Mouse (Mus musculus): ENCODE results near the gene Tmem82. TPM values are rescaled to one million over a fixed set of nuclear protein-coding genes. Genes with fewer than 3 reads are reported as not detected.

Tmem82 gene
- polyA plus RNA-seq, 1 experiment from 2014 or later: 5.4 TPM

DNA sequence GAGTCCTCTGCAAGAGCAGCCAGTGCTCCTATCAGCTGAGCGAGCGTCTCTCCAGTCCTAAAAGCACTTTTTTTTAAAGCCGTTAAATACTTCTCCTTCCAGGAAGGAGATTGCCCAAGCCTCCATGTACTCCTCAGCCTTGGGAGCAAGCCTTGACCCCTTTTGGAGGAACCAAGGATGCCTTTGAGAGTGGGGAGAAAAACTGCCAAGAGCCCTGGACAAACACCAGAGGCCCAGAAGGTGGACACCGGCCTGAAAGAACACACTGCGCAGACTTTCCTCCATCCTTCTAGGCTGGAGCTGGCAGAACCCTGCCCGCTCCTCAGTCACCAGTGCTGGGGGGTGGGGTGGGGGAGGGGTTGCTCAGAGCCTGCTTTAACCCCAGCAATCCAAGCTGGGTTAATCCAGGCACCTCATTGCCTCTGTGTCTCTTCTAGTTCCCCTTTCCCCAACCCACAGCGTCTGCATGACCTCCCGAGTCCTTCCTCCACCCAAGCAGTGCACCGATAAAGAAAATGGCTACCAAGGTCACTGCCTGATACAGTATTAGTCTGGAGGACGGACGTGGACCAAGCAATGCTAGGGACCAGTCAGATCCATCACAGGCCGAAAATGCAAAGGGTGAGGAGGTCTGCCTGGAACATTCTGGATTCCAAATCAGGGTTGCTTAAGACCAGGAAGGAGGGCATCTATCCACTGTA is 37.6 kb upstream of the Tmem82 start:
- no peak for ATAC-seq (ENCODE audit: low FRiP score, low TSS enrichment)
- no peaks in the 10 kb centered on the region for H3K27me3 ChIP-seq (ENCODE audit: insufficient read depth, low read length)
- no peak overlapping the region for H3K27ac ChIP-seq (ENCODE audit: low read length)
- H3K4me2 ChIP-seq (replicated peaks; ENCODE audit: low read depth, low read length): no peak overlapping the region
- H3K4me1 ChIP-seq (ENCODE audit: insufficient read depth, low read length): no peaks in the 10 kb centered on the region
- 81% methylated on average over 12 of the region's 12 CpGs for WGBS
- peaks cover 25% of the 10 kb centered on the region; the same call in 1 of the 2 replicates for H3K36me3 ChIP-seq (ENCODE audit: insufficient read depth, low read length)
- H3K9ac ChIP-seq (replicated peaks; ENCODE audit: low read length): no peak overlapping the region
- H3K4me3 ChIP-seq (ENCODE audit: low read length): no peak overlapping the region
- H3K9me3 ChIP-seq (ENCODE audit: low read length): no peaks in the 10 kb centered on the region

- H3K36me3 ChIP-seq (ENCODE audit: insufficient read depth, low read length): peaks cover 21% of the 10 kb centered on the region; the same call in 1 of the 2 replicates
- 91% methylated on average over 6 of the region's 6 CpGs for WGBS
- no peak for ATAC-seq (ENCODE audit: low FRiP score, low TSS enrichment)
- no peak overlapping the region for H3K27ac ChIP-seq (ENCODE audit: low read length)
- no peak overlapping the region for H3K9ac ChIP-seq (replicated peaks; ENCODE audit: low read length)
- no peaks in the 10 kb centered on the region for H3K9me3 ChIP-seq (ENCODE audit: low read length)
- H3K27me3 ChIP-seq (ENCODE audit: insufficient read depth, low read length): no peaks in the 10 kb centered on the region
- H3K4me1 ChIP-seq (ENCODE audit: insufficient read depth, low read length): no peaks in the 10 kb centered on the region
- H3K4me3 ChIP-seq (ENCODE audit: low read length): no peak overlapping the region
- H3K4me2 ChIP-seq (replicated peaks; ENCODE audit: low read depth, low read length): no peak overlapping the region
Observed at GRCm38 (mm10) chr4:141654509-141654908, 36.1 kb upstream of the Tmem82 start.

DNA sequence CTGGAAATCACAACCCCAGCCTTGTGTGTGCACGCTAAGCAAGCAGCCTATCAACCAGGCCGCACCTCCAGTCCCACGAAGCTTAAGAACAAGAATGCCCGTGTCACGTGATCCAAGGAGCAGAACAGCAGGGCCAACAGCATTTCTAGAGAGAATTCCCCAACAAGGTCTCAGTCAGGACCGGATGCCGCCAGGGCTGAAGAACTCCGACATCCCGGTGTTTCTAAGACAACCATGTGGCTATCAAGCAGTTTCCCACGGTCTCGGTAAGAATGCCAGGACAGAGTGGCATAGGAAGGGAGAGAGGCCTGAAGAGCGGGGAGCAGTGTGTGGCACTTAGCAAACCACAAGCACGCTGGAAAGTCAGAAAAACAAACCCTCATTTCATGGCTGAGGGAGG is 35.4 kb upstream of the Tmem82 start:
- Histone ChIP-seq H3K9me3 (ENCODE audit: low read length) (no peaks in the 10 kb centered on the region), H3K27ac (ENCODE audit: low read length) (no peak overlapping the region), H3K4me3 (ENCODE audit: low read length) (no peak overlapping the region), H3K4me2 (replicated peaks; ENCODE audit: low read depth, low read length) (no peak overlapping the region), H3K27me3 (ENCODE audit: insufficient read depth, low read length) (no peaks in the 10 kb centered on the region), H3K36me3 (ENCODE audit: insufficient read depth, low read length) (peaks cover 20% of the 10 kb centered on the region; the same call in 1 of the 2 replicates), H3K4me1 (ENCODE audit: insufficient read depth, low read length) (no peaks in the 10 kb centered on the region), H3K9ac (replicated peaks; ENCODE audit: low read length) (no peak overlapping the region)
- ATAC-seq (ENCODE audit: low FRiP score, low TSS enrichment): no peak
- WGBS: 92% methylated on average over 13 of the region's 13 CpGs

DNA sequence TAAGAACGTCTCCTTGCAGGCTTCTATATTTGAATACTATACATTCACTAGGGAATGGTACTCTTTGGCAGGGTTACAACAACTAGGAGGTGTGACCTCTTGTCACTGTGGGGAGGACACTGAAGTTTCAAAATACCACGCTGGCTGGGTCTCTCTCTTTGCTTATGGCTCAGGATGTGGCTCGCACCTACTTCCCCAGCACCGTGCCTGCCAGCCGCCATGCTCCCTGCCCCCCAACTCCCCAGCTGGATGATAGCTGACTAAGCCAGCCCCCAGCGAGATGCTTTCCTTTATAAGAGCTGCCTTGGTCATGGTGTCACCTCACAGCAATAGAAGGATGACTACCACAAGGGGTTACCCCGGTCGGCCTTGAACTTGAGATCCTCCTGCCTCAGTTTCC is 34.6 kb upstream of the Tmem82 start:
- no peaks in the 10 kb centered on the region for H3K4me1 ChIP-seq (ENCODE audit: insufficient read depth, low read length)
- H3K27ac ChIP-seq (ENCODE audit: low read length): no peak overlapping the region
- H3K4me3 ChIP-seq (ENCODE audit: low read length): no peak overlapping the region
- no peak for ATAC-seq (ENCODE audit: low FRiP score, low TSS enrichment)
- 90% methylated on average over 8 of the region's 8 CpGs for WGBS
- peaks cover 19% of the 10 kb centered on the region; the same call in 1 of the 2 replicates for H3K36me3 ChIP-seq (ENCODE audit: insufficient read depth, low read length)
- H3K9ac ChIP-seq (replicated peaks; ENCODE audit: low read length): no peak overlapping the region
- no peaks in the 10 kb centered on the region for H3K27me3 ChIP-seq (ENCODE audit: insufficient read depth, low read length)
- H3K9me3 ChIP-seq (ENCODE audit: low read length): no peaks in the 10 kb centered on the region
- H3K4me2 ChIP-seq (replicated peaks; ENCODE audit: low read depth, low read length): no peak overlapping the region

- Histone ChIP-seq H3K4me1 (ENCODE audit: insufficient read depth, low read length) (no peaks in the 10 kb centered on the region), H3K27ac (ENCODE audit: low read length) (no peak overlapping the region), H3K9me3 (ENCODE audit: low read length) (no peaks in the 10 kb centered on the region), H3K4me2 (replicated peaks; ENCODE audit: low read depth, low read length) (no peak overlapping the region), H3K27me3 (ENCODE audit: insufficient read depth, low read length) (no peaks in the 10 kb centered on the region), H3K4me3 (ENCODE audit: low read length) (no peak overlapping the region), H3K9ac (replicated peaks; ENCODE audit: low read length) (no peak overlapping the region), H3K36me3 (ENCODE audit: insufficient read depth, low read length) (peaks cover 19% of the 10 kb centered on the region; the same call in 1 of the 2 replicates)
- ATAC-seq (ENCODE audit: low FRiP score, low TSS enrichment): no peak
- 88% methylated on average over 10 of the region's 10 CpGs for WGBS
Observed at GRCm38 (mm10) chr4:141651944-141652343, 33.5 kb upstream of the Tmem82 start.

DNA sequence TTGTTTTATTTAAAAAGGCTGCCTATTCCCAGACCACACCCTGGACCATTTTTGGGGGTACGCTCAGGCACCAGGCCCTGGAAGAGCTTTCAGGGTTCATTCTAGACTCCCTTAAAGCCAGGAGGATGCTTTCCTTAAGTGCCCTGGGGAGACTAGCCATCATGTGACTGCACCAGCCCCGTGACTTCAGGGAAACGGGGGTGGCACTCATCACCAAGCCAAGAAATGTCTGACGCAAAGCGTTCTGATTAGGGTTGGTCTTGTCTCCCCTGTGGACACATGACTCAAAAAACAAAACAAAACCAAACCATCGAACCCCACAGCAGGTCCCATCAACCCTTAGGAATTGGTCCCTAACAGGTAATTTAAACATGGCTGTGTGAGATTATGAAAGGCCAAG is 32.9 kb upstream of the Tmem82 start:
- ATAC-seq (ENCODE audit: low FRiP score, low TSS enrichment): no peak

GRCm38 (mm10) chr4:141649244-141649643 is 30.8 kb upstream of the Tmem82 start:
- H3K9ac ChIP-seq (replicated peaks; ENCODE audit: low read length): no peak overlapping the region
- H3K4me3 ChIP-seq (ENCODE audit: low read length): no peak overlapping the region
- H3K4me2 ChIP-seq (replicated peaks; ENCODE audit: low read depth, low read length): no peak overlapping the region
- H3K4me1 ChIP-seq (ENCODE audit: insufficient read depth, low read length): peaks cover under 1% of the 10 kb centered on the region
- WGBS: 78% methylated on average over 6 of the region's 6 CpGs
- no peaks in the 10 kb centered on the region for H3K9me3 ChIP-seq (ENCODE audit: low read length)
- H3K27me3 ChIP-seq (ENCODE audit: insufficient read depth, low read length): no peaks in the 10 kb centered on the region
- H3K27ac ChIP-seq (ENCODE audit: low read length): no peak overlapping the region
- peaks cover 19% of the 10 kb centered on the region; the same call in 1 of the 2 replicates for H3K36me3 ChIP-seq (ENCODE audit: insufficient read depth, low read length)
- ATAC-seq (ENCODE audit: low FRiP score, low TSS enrichment): no peak

More for the DNA sequence above, 32.9 kb upstream of the Tmem82 start:
- no peaks in the 10 kb centered on the region for H3K4me1 ChIP-seq (ENCODE audit: insufficient read depth, low read length)
- no peak overlapping the region for H3K4me3 ChIP-seq (ENCODE audit: low read length)
- H3K9ac ChIP-seq (replicated peaks; ENCODE audit: low read length): no peak overlapping the region
- H3K36me3 ChIP-seq (ENCODE audit: insufficient read depth, low read length): peaks cover 19% of the 10 kb centered on the region; the same call in 1 of the 2 replicates
- WGBS: 89% methylated on average over 6 of the region's 6 CpGs
- H3K4me2 ChIP-seq (replicated peaks; ENCODE audit: low read depth, low read length): no peak overlapping the region
- no peaks in the 10 kb centered on the region for H3K9me3 ChIP-seq (ENCODE audit: low read length)
- no peak overlapping the region for H3K27ac ChIP-seq (ENCODE audit: low read length)
- no peaks in the 10 kb centered on the region for H3K27me3 ChIP-seq (ENCODE audit: insufficient read depth, low read length)

- H3K27me3 ChIP-seq (ENCODE audit: insufficient read depth, low read length): no peaks in the 10 kb centered on the region
- peaks cover 11% of the 10 kb centered on the region for H3K4me1 ChIP-seq (ENCODE audit: insufficient read depth, low read length)
- H3K4me3 ChIP-seq (ENCODE audit: low read length): no peak overlapping the region
- no peak overlapping the region for H3K9ac ChIP-seq (replicated peaks; ENCODE audit: low read length)
- WGBS: 96% methylated on average over 5 of the region's 5 CpGs
- H3K4me2 ChIP-seq (replicated peaks; ENCODE audit: low read depth, low read length): no peak overlapping the region
- H3K27ac ChIP-seq (ENCODE audit: low read length): no peak overlapping the region
- H3K36me3 ChIP-seq (ENCODE audit: insufficient read depth, low read length): peaks cover 19% of the 10 kb centered on the region; the same call in 1 of the 2 replicates
- no peak for ATAC-seq (ENCODE audit: low FRiP score, low TSS enrichment)
- no peaks in the 10 kb centered on the region for H3K9me3 ChIP-seq (ENCODE audit: low read length)
Observed at GRCm38 (mm10) chr4:141648262-141648661, 29.8 kb upstream of the Tmem82 start.

- Histone ChIP-seq H3K9ac (replicated peaks; ENCODE audit: low read length) (no peak overlapping the region), H3K4me3 (ENCODE audit: low read length) (no peak overlapping the region), H3K4me1 (ENCODE audit: insufficient read depth, low read length) (peaks cover 16% of the 10 kb centered on the region), H3K4me2 (replicated peaks; ENCODE audit: low read depth, low read length) (no peak overlapping the region), H3K36me3 (ENCODE audit: insufficient read depth, low read length) (peaks cover 20% of the 10 kb centered on the region), H3K27ac (ENCODE audit: low read length) (no peak overlapping the region), H3K27me3 (ENCODE audit: insufficient read depth, low read length) (no peaks in the 10 kb centered on the region), H3K9me3 (ENCODE audit: low read length) (no peaks in the 10 kb centered on the region)
- WGBS: 88% methylated on average over 3 of the region's 3 CpGs
- ATAC-seq (ENCODE audit: low FRiP score, low TSS enrichment): no peak
Observed at GRCm38 (mm10) chr4:141647187-141647586, 28.8 kb upstream of the Tmem82 start.

- no peak overlapping the region for H3K9ac ChIP-seq (replicated peaks; ENCODE audit: low read length)
- H3K4me1 ChIP-seq (ENCODE audit: insufficient read depth, low read length): peaks cover 17% of the 10 kb centered on the region
- 89% methylated on average over 8 of the region's 8 CpGs for WGBS
- H3K36me3 ChIP-seq (ENCODE audit: insufficient read depth, low read length): peaks cover 23% of the 10 kb centered on the region
- no peak overlapping the region for H3K4me2 ChIP-seq (replicated peaks; ENCODE audit: low read depth, low read length)
- H3K9me3 ChIP-seq (ENCODE audit: low read length): no peaks in the 10 kb centered on the region
- no peak overlapping the region for H3K4me3 ChIP-seq (ENCODE audit: low read length)
- H3K27me3 ChIP-seq (ENCODE audit: insufficient read depth, low read length): no peaks in the 10 kb centered on the region
- no peak for ATAC-seq (ENCODE audit: low FRiP score, low TSS enrichment)
- no peak overlapping the region for H3K27ac ChIP-seq (ENCODE audit: low read length)
Observed at GRCm38 (mm10) chr4:141645988-141646387, 27.6 kb upstream of the Tmem82 start.

Measured in kidney, embryonic 16.5 days (tissue).